Mouse (Mus musculus) liver, adult (tissue): Measurements from ENCODE around the gene Sox6.

Experiments
- GATA4 ChIP-seq: IDR thresholded peaks from 2 replicates; pipeline ENCODE4 v1.6.1; 2014; ENCODE audit warnings: mild to moderate bottlenecking, low read length; ENCODE audit not compliant: insufficient replicate concordance

Sox6 gene

DNA sequence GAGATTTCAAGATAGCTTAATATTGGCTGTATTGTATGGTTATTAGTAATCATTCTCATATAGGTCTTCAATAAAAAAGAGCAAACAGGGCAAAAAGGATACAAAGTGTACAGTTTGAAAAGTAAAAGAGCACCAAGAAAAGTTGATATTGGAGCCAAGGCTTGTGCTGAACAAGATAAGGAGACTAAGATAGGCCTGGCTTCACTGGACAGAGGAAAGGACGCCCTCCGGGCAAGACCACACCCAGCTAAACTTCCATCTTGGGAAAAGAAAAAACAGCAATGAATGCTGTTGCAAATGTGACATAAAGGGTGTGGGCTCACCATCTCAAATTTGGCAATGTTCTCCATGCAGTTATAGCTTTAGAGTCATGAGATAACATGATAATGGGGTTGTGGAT is 165.7 kb downstream of the Sox6 start:
- no peak for TF ChIP-seq GATA4

- no peak for TF ChIP-seq GATA4
Observed at GRCm38 (mm10) chr7:115868504-115868903, 170.1 kb downstream of the Sox6 start.

DNA sequence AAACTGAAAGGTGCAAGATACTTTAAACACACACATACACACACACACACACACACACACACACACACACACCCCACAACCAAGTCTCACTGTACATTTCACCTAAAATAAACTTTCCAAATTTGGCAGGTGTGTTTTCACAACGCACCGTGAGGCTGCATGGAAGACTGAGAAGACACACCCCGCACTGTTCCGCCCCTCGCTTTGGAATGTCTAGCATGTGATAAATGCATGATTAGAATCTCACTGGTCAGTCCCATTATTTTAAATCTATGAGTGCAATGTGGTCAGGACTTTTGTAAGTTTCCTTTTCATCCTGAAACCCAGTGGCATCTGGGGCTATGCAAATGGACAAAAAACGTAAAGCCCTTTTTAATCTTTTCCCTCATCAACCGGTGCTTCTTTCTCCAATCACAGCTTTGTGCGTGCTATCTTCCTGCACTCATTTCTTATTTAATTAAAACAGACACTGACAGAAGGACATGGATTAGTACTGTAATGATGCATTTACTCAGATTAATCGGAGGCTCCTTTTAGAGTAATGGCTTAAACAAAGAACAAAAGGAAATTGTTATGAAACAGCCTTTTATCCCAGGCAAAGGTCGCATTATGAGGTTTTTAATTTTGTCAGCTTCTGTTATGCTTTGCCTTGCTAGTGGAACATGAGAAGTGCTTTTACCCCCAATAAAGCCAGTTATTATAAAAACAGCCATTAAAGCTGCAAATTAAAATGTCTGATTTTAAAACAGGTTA is 170.9 kb downstream of the Sox6 start:
- no peak for TF ChIP-seq GATA4

DNA sequence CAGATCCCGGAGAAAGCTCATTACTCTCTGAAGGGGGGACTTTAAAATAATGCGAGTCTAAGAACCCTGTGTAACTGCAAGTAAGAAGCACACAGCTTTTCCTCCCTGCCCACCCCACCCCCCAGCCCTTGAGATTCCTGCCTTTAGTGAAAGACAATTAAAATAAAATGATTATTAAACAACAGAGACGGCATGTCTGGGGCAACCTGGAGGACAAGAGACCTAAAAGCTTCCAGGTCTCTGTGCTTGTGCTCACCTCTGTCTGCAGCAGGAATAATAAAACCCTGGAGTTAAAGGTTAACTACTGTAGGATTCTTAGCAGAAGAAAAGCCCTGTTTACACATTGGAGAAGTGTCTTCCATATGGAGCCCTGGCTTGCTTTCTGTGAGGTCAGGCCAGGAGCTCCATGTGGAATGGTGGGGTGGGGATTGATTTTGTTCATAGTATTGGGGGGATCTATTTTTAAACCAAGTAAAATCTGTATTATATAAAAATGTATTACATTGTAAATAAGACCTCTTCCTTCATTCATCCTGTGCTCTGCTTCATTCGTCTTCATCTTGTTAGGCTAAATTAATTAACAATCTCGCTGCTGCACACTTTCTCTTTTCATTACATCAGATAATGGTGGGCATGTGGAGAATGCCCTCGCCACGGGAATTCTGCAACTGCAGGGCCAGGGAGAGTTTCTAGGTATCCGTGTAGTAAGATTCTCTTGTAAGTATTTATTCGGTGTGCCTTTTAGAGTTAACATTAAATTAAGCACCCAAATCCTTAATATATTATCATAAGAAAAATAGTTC is 171.7 kb downstream of the Sox6 start:
- TF ChIP-seq GATA4, result no peak

DNA sequence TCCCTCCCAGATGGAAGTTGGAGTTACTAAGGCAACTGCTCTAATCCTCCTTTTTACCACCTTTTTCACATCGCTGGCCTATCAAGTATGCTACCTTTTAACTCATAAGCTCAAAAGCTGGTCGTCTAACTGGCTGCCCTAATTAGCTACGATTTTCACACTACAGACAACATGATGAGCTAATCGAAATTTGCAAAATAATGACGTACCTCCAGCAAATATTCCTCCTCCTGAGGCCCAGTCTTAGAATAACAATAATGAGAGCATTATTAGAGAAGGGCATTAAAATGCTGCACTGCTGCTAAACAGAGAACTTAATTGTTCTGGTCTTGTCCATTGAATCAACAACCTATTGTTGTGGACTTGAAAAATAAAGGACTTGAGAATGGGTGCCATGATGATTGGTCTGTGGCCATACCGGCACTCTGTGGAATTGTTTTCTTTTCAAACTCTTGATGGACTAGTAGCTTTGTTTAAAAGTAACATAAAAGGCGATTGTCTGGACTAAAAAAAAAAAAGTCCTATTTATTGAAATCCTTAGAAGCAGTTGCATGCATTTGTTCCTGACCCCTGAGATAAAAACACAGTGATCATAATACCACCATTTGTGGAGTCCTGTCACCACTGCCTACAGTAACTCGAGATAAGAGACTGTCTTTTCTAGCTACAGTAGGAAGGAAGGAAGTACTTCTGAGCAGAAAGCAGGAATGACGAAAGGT is 172.5 kb downstream of the Sox6 start:
- TF ChIP-seq GATA4, result no peak

DNA sequence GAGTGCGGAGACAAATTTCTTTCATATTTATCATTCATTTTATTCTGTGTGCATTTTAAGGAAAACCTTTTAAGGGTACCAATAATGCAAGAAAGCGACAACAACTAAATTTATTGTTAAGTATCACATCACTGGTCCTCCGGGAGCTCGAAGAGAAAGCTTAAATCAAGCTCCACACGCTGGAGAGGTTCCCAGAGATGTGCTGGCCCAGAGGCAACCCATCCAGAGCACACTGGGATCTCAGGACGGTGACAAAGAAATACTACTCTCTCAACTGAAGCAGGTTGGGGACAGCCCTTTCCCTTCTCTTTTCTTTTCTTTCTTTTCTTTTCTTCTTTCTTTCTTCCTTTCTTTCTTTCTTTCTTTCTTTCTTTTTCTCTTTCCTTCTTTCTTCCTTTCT is 173.4 kb downstream of the Sox6 start:
- no peak for TF ChIP-seq GATA4

DNA sequence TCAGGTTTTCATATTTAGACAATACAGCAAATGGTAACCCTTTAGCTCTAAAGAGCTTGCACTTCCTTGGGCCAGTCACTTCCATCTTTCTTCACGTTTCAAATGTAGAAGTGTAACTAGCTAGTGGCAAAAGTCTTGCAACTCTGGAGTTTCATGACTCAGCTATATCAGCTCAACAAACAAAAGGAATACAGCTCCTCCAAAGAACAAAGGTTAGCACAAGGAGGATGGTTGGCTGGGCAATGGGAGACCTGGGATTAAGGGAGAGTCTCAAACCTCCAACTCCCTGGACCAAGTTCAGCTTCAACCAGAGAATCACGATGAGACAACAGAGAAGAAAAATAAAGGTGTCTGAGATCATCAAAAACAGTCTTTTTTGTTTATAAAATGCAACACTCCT is 174.2 kb downstream of the Sox6 start:
- TF ChIP-seq GATA4, result no peak

DNA sequence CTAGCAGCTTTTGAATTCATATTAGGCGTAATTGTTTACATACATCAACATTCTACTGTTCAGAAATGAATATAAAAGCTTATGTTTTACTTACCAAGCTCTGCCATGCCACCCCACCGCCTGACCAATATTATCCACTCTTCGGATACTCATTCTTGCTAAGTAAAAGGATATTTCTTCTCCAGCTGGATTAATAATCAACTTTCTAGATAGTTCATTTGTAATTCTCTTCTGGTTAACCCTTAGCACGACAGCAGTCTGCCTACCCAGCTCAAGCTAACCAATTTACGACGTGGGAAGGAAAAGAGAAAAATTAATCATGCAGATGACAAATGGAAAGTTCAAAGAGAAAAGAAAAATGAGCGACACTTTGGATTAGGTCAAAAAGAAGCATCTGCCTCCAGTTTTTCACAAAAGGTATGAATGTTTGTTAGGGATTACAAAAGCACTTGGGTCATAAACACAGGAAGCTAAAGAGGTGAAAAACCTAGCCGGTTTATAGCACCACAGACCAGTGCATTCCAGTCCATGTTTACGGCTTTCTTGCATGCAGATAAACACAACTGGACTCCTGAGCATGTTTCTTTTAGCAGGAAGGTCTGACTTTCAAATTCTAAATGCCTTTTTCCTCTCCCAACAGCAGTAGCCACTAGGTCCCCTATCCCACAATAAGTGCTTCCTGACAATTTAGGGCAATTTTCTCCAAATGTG is 178.8 kb downstream of the Sox6 start:
- TF ChIP-seq GATA4, result no peak

GRCm38 (mm10) chr7:115851131-115851530 is 187.5 kb downstream of the Sox6 start:
- TF ChIP-seq GATA4, result 0 out of 2 replicates have a peak, but pooled peaks have one; percentile 30

DNA sequence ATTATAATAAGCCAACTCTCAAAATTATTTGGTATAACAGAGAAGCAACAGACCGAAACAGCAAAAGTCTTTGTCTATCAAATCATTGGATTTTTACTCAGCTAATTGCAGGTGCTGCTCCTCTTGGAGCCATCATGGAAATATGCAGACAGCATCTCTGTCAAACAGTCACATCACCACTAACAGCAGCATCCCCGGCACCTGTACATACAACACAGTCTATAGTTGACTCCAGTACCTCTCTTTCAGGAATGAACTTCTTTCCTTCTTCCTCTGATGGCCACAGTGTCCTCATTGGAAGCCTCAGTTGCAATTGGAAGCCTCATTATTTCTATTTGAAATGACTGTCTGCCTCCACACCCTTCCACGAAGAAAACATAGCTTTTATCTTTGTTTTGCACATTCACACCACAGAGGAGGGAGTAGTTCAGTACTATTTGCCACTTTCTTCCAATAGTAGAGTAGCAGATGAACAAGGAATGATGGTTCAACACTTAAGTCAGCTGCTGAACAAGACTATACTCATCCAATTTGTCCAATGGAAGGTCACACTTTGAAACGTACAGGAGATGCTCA is 192.7 kb downstream of the Sox6 start:
- TF ChIP-seq GATA4, result no peak

DNA sequence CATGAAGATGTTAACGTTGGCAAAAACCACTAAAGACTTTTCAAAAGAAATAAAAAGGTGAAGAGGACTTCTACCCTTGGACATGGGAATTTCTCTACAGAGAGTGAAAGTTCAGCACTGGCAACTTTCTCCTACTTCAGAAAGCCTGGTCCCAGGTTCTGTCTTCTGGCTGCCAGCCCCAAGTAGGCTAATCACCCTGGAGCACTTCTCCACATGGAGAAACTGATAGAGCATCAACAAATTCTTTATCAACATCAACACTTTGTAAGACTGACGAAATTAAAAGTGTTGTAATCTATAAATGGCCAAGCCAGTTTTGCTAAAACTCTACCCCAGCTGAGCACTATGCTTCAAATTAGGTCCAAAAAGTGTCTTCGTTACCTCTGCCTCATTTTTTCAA is 193.7 kb downstream of the Sox6 start:
- TF ChIP-seq GATA4, result no peak

GRCm38 (mm10) chr7:115844431-115844830 is 194.2 kb downstream of the Sox6 start:
- TF ChIP-seq GATA4, result no peak

- TF ChIP-seq GATA4, result no peak
Observed at GRCm38 (mm10) chr7:115842251-115842650, 196.3 kb downstream of the Sox6 start.

- TF ChIP-seq GATA4, result no peak
Observed at GRCm38 (mm10) chr7:115840613-115841012, 198.0 kb downstream of the Sox6 start.

- no peak for TF ChIP-seq GATA4
Observed at GRCm38 (mm10) chr7:115835005-115835404, 203.6 kb downstream of the Sox6 start.
